Mouse (Mus musculus) kidney, adult 2 months (tissue): ENCODE measurements around the gene 1700102P08Rik. TPM values are rescaled to one million over a fixed set of nuclear protein-coding genes. Genes with fewer than 3 reads are reported as not detected.

Experiments
- DNase-seq: peaks from one replicate; pipeline ENCODE4 v3.0.0; 2021
- H3K27ac ChIP-seq: fragments of 200-500 bp; 2 replicates; pipeline ENCODE4 v1.5.1; 2012; ENCODE audit warnings: low read depth, low read length, control low read depth, inconsistent platforms; ENCODE audit not compliant: insufficient read depth
- H3K27me3 ChIP-seq: fragments of 200-500 bp; replicated peaks from 2 replicates; pipeline ENCODE4 v1.6.1; 2012; ENCODE audit warnings: mild to moderate bottlenecking, moderate library complexity, low read length, inconsistent platforms; ENCODE audit not compliant: control insufficient read depth, insufficient read depth
- H3K36me3 ChIP-seq: fragments of 200-500 bp; 2 replicates; pipeline ENCODE4 v1.6.1; 2012; ENCODE audit warnings: mild to moderate bottlenecking, moderate library complexity, low read length, inconsistent platforms; ENCODE audit not compliant: control insufficient read depth, insufficient read depth
- H3K4me1 ChIP-seq: fragments of 200-500 bp; 2 replicates; pipeline ENCODE4 v1.6.1; 2011; ENCODE audit warnings: low read length; ENCODE audit not compliant: control insufficient read depth, insufficient read depth
- H3K4me3 ChIP-seq: fragments of 200-500 bp; 2 replicates; pipeline ENCODE4 v1.5.1; 2011; ENCODE audit warnings: mild to moderate bottlenecking, low read depth, low read length, control low read depth; ENCODE audit not compliant: insufficient read depth
- CTCF ChIP-seq: fragments of 200-500 bp; conservative IDR thresholded peaks from 2 replicates; pipeline ENCODE4 v1.5.1; 2011; ENCODE audit warnings: low read depth, mild to moderate bottlenecking, control low read depth, low read length, moderate library complexity, mixed read lengths; ENCODE audit not compliant: insufficient read depth, insufficient read length
- POLR2A ChIP-seq: fragments of 200-500 bp; IDR thresholded peaks from one replicate; pipeline ENCODE4 v1.6.1; 2011; ENCODE audit warnings: low read depth, low read length, control low read depth
- WGBS: fragments of 180-500 bp; shearing (Covaris S2); methylation state at CpG from one replicate; pipeline ENCODE4 v1.1.7; 2018; 5-methylcytosine and 5-hydroxymethylcytosine counted together
- polyA plus RNA-seq: library from polyadenylated mRNA; depleted of rRNA; stranded (reverse); fragments of >200 nt; gene quantifications from 2 replicates; pipeline ENCODE4 v1.2.3, GENCODE M21; 2012; rRNA removed

1700102P08Rik gene
- polyA plus RNA-seq, 1 experiment = 0.50 TPM

DNA sequence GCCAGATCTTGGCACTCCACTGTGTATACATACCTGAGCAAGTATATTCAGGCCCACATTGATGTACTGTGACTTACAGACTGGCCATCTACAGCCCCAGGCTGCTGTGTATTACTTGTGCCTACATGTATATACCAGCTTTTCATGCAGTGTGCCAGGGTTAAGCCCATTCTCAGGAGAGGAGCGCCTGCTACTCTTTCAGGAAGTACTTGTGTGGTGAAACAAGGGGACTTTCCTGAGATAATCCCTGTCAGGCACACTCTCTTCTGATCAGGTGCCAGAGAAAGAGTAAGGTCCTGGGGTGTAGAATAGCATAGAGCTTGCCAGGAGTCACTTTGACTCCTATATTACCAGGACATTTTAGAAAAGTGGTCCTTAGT is 67.3 kb downstream of the 1700102P08Rik start:
- DNase-seq = no peak
- H3K27me3 ChIP-seq = no peaks in the 10 kb centered on the region
- peak overlapping the region; percentile 64 for H3K4me3 ChIP-seq
- peaks cover 14% of the 10 kb centered on the region; the same call in 1 of the 2 replicates for H3K4me1 ChIP-seq
- H3K36me3 ChIP-seq = no peaks in the 10 kb centered on the region
- WGBS = 73% methylated on average over 1 of the region's 1 CpGs
- H3K27ac ChIP-seq = peak overlapping the region; percentile 65
- no peak for TF ChIP-seq POLR2A
- TF ChIP-seq CTCF = no peak

Other genes starting within 250 kb of the 1700102P08Rik start
- gene Bsn, start 202.4 kb upstream of the 1700102P08Rik start, polyA plus RNA-seq = 0.15 and 0.17 TPM in 2 replicates
- 66.8 and 67.2 TPM in 2 replicates for gene Dag1, start 128.8 kb upstream of the 1700102P08Rik start, polyA plus RNA-seq
- 38.9 and 39.3 TPM in 2 replicates for gene Nicn1, start 102.4 kb upstream of the 1700102P08Rik start, polyA plus RNA-seq
- gene Amt, start 96.0 kb upstream of the 1700102P08Rik start, polyA plus RNA-seq = 77.5 and 84.2 TPM in 2 replicates
- 125 and 179 TPM in 2 replicates for gene Rhoa, start 86.7 kb upstream of the 1700102P08Rik start, polyA plus RNA-seq
- gene Tcta, start 86.6 kb upstream of the 1700102P08Rik start, polyA plus RNA-seq = 53.0 and 55.3 TPM in 2 replicates
- 5,487 and 5,501 TPM in 2 replicates for gene Gpx1, start 53.9 kb upstream of the 1700102P08Rik start, polyA plus RNA-seq
- 68.6 and 74.1 TPM in 2 replicates for gene Usp4, start 45.0 kb upstream of the 1700102P08Rik start, polyA plus RNA-seq
- not detected in 2 replicates for gene Ccdc36, start 35.7 kb downstream of the 1700102P08Rik start, polyA plus RNA-seq
- not detected in 2 replicates for gene BC048562, start 43.7 kb downstream of the 1700102P08Rik start, polyA plus RNA-seq
- gene Ccdc71, start 67.7 kb downstream of the 1700102P08Rik start, polyA plus RNA-seq = 26.0 and 33.5 TPM in 2 replicates
- 35.0 and 35.8 TPM in 2 replicates for gene Klhdc8b, start 68.8 kb downstream of the 1700102P08Rik start, polyA plus RNA-seq
- 80.4 and 89.1 TPM in 2 replicates for gene Lamb2, start 86.9 kb downstream of the 1700102P08Rik start, polyA plus RNA-seq
- 107 and 137 TPM in 2 replicates for gene Usp19, start 97.8 kb downstream of the 1700102P08Rik start, polyA plus RNA-seq
- gene Qars, start 114.9 kb downstream of the 1700102P08Rik start, polyA plus RNA-seq = 175 and 188 TPM in 2 replicates
- gene Qrich1, start 124.0 kb downstream of the 1700102P08Rik start, polyA plus RNA-seq = 76.3 and 85.5 TPM in 2 replicates
- 52.3 and 60.0 TPM in 2 replicates for gene Impdh2, start 167.5 kb downstream of the 1700102P08Rik start, polyA plus RNA-seq
- 64.7 and 74.3 TPM in 2 replicates for gene Ndufaf3, start 174.6 kb downstream of the 1700102P08Rik start, polyA plus RNA-seq
- gene Dalrd3, start 177.1 kb downstream of the 1700102P08Rik start, polyA plus RNA-seq = 220 and 295 TPM in 2 replicates
- 31.0 and 34.4 TPM in 2 replicates for gene Wdr6, start 185.9 kb downstream of the 1700102P08Rik start, polyA plus RNA-seq
- 5.3 and 5.8 TPM in 2 replicates for gene P4htm, start 204.9 kb downstream of the 1700102P08Rik start, polyA plus RNA-seq